Mouse (Mus musculus) NIH3T3 (cell line): ENCODE data around the gene Apopt1.

Experiments
- DNase-seq: peaks from one replicate; pipeline ENCODE4 v3.0.0-alpha.2; 2012; ENCODE audit warnings: low read depth

Gene Apopt1

DNA sequence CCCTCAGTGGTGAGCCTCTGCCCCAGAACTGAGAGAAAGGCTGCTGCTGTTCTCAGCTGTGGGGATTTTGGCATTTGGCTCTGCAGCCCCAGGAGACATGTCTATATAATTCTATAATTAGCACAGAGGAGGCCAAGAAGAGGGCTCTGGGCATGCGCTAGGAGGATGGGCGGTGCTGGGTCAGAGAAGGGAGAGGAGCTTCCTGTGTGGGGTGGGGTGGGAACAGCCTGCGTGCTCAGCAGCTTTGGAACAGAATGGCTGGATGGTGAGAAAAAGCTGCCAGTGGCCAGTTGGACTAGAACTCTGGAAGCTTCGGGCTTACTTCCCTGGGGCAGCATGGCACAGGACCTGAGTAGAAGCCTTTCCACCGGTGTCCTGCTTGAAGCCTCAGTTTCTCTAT is 33.0 kb downstream of the Apopt1 start:
- DNase-seq = peak; percentile 74

DNA sequence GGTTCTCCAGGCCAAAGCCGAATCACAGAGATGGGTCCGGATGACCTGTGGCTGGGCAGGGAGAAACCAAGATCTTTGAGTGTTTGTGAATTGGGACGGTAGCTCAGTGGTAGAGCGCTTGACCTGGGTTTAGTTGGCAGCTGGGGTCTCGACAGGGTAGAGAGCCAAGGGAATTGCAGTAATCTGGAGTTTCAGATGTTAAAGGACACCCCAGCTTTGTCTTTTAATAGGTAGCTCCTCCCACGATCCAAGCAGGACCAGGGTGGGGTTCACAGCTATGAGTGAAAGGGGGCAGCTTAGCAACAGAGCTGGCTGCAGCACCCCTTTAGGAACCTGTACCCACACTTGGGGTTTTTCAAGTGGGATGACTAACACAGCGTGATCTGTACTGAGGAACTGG is 34.4 kb downstream of the Apopt1 start:
- DNase-seq = no peak

DNA sequence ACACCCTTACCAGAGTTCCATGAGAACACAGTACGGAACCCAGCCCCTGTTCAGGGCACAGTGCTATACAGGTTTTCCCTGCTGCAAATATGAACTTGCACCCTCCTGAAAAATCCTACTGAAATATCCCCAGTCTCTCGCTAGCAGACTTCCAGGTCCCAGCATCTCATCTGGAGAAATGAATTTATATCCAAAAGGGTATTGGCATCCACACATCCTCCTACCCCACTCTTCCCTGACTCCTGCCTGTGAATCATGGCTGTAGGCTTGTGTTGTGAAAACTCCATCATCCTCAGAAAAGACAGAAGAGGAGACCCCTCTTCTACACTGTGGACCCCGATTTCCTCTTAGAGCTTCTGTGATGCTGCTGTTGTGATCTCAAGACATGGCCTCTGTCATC is 37.7 kb downstream of the Apopt1 start:
- DNase-seq = no peak

DNA sequence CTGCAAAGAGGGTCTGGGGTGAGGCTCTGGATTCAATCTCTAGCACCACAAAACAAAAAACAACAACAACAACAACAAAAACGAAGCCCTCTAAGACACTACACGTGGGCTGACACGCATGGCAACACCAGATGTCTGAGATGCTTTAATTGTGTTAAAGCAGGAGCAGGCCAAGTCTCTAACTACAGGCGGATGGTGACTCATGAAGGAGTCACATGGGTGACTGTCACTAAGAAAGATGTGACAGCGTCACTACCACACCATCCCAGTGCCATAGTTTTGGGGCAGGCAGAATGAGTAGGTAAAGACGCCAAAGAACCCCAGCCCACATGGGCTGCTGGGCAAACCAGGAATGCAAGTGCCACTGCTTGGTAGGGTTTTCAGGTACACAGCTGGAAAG is 39.4 kb downstream of the Apopt1 start:
- no peak for DNase-seq

DNA sequence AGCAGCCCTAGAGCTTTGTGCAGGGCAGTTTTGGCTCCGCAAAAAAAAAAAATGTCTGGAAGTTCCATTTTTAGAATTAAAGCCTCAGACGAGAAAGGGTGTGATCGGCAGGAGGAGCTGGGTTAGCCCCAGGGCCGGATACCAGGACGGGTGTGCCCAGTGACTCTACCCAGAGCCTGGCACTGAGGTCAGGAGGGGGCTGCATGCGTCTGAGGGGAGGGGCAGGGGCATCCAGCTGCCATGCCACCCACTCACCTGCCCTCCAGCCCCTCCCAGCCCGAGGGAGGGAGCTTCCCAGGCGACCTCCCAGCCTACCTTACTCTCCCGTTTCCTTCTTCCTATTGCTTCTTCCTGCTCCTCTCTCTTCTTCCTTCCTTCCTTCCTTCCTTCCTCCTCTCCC is 40.3 kb downstream of the Apopt1 start:
- no peak for DNase-seq

DNA sequence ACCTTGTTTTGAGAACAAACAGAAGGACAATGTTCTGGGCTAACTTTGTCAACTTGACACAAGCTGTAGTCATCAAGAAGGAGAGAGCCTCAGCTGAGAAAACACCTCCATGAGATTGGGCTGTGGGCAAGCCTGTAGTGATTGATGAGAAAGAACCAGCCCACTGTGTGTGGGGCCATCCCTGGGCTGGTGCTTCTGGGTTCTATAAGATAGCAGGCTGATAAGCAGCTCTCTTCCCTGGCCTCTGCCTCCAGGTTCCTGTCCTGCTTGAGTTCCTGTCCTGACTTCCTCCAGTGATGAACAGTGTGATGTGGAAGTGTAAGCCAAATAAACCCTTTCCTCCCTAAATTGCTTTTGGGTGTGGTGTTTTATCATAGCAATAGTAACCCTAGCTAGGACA is 41.6 kb downstream of the Apopt1 start:
- no peak for DNase-seq

DNA sequence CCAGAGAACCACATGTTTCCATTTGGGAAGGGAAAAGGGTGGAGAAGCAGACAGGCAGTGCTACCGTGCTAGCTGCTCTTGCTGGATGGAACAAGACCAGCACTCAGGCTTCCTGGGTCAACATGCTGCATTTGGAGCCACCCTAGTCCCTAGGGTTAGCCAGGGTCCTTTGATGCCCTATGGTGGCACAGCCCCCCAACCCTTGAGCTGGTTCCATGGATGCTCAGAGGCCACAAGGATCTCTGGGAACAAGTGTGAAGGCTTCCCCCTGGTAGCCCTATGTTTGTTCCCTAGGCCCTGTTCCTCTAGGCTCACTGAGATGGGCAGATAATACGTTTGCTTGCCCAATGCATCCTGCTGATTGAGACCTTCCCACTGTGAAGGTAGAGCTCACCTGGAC is 42.2 kb downstream of the Apopt1 start:
- DNase-seq = no peak

DNA sequence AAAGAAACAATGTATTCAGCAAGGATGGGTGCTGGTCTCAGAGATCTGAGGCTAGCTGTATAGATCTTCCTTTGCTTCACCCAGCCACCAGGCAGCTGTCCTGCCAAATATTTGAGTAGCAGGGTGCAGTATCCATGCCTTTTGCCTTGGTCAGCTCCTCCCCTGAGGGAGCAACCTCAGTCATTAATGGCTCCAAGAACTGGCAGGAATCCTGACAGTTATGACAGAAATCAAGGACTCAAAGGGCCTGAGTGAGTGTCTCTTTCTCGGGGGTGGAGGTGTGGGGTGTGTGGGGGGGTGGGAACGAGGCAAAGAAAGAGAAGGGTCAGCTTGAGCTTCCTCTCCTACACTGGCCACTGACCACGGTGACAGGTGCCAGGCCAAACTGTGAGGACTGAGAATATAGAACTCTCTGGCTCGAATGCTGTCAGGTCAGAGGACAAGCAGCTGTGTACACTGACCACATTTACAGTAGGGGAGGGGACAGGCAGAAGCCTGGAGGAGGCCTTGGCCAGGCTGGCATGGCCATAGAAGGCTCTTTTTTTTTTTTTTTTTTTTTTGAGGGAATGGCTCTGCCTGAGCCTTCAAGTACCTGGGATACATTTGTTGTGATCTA is 43.1 kb downstream of the Apopt1 start:
- no peak for DNase-seq

DNA sequence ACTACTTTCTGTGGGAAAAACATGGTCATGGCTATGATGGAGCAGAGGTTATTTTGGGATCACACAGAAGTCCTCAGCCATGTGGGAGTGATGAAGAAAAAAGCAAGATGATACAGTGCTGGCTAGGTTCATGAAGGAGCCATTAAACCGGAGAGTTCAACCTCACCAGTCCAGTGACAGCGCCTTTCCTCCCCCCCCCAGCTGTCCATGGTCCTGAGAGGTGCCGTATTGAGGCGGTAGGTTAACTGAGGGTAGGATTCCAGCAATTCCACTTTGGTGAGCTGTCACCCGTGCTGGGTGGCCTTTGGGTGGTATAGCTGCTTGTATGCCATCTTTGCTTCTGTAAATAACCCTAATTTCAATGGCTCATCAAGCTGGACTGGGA is 43.6 kb downstream of the Apopt1 start:
- DNase-seq = peak; percentile 62

DNA sequence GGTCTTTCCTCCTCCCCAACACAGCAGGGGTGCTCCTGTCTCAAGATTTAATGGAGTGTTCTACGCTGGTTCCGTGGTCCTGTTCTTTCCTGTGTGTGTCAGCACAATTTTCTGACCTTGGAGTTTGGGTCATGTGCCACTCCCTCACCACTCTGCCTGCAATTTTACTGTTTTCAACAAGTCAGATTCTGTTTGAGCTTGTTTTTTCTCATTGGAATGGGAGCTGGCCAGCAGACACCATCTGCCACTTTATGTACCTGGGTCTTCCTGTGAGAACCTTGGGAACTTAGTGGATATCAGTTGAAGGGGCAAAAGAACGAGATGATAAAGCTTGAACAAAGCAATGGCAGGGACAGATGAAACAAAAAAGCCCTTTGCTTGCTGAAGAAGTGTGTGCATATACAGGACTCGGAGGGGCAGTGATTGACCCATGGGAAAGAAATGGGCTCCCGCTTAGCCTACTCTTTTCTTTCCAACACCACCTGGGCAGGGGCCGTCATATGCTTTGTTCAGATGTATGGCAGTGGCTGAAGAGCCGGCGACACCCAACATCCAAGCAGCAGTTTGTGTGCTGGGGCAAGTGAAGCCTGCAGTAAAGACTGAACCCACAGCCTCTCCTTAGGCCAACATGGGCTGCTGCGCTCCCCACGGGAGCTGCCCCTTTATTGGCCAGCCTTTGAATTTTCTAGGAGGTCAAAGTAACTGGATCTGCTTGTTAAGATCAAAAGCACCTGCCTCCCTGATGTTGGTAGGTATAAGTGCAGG is 44.7 kb downstream of the Apopt1 start:
- DNase-seq = no peak

DNA sequence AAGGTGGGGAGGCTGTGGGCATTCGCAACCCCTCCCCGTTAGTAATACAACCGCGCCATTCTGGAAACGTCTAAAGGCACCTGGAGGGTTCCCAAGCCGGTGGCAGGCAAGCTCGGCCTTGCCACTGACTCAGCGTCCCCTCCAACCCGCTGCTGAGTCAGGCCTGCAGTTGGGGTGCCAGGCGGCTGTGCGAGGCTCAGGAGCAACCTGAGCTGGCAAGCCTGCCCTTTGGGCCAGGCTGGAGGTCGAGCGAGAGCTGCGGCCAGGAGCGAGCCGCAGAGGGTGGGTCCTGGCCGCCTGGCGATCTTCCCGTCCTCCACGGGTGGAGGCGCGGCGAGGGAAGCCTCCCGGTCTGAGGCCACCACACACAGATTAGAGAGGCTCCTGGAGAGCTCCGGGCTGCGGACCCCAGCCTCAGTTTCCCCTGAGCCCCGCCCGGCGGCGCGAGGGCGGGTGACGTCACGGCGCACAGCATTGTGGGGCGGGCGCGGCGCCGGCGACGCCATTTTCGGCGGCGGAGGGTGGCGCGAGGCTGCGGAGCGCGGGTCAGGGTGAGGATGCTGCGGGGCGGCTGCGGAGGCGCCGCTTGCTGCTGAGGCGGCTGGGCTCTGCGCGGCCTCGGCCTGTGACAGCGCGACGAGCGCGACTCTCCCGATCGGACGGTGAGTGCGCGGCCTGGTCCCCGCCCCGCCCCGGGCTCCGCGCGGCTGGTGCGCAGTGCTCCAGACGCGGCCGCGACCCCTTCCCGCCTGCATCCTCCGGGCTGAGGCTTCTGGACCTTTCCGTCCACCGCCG is 45.5 kb downstream of the Apopt1 start, which contains the start of gene Klc1:
Klc1 (plus strand) TSS at position 469 of the 795 bp plus-strand sequence.
- DNase-seq = peak; percentile 83

DNA sequence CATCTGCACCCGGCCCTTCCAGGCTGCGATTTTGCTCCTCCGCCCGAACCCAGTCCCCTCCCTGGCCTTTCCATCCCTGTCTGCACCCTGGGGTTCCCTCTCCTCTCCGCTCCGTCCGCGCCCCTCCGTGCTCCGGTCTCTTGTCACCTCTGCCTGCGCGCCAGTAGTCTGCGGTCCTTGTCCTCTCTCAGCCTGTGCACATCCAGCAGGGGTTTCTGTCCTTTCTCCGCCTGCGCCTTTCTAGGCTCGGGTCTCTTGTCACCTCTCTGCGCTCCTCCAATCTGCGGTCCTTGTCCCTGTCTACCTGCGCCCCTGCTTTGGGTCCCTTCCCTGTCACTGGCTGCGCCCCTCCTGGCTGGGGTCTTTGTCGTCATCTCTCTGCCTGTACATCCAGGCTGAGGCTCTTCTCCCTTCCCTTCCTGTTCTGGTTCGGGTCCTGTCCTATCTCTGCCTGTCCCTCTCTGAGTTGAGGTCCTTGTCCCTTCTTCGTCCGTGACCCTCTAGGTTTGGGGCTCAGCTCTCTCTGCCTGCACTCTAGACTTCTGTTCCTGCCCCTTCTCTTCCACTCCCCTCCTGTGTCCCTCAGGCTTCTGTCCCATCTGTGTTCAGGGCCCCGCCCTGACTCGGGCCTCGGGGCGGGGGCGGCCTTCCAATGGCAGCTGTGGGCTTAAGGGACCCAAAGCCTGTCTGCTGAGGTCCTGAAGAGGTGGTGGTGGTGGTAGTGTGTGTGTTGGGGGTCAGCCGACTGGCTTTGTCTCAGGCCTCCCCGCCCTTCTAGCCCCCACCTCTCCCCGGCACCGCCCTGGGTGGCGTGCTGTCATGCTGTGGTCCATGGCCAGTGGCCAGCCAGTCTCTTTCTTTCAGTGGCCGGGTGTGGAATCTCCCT is 46.4 kb downstream of the Apopt1 start:
- peak; percentile 59 for DNase-seq

DNA sequence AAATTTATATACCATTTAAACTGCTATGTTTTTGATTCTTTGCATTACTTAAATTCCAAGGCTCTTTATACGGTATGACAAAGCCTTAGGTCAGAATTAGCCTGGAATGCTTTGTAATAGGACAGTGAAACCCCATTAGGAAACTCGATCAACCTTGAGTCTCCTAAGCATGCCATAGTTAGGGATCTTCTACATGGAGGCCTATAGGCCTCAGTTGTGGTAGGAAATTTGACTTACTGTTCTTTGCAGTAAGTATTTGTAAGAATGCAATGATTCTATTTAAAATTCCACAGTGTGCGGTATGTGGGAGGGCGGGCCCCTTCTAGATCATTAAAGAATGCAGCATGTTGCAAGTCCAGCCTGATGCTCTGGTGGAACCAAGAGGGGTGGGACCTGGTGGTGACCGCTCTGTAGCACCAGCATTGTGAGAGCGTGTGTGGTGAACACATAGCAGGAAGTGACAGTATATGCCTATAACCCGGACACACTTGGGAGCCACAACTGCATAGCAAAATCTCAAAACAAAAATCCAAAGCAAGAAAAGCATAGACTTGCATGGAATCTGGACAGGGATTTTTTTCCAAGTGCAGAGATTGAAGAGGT is 47.3 kb downstream of the Apopt1 start:
- DNase-seq = peak; percentile 37

DNA sequence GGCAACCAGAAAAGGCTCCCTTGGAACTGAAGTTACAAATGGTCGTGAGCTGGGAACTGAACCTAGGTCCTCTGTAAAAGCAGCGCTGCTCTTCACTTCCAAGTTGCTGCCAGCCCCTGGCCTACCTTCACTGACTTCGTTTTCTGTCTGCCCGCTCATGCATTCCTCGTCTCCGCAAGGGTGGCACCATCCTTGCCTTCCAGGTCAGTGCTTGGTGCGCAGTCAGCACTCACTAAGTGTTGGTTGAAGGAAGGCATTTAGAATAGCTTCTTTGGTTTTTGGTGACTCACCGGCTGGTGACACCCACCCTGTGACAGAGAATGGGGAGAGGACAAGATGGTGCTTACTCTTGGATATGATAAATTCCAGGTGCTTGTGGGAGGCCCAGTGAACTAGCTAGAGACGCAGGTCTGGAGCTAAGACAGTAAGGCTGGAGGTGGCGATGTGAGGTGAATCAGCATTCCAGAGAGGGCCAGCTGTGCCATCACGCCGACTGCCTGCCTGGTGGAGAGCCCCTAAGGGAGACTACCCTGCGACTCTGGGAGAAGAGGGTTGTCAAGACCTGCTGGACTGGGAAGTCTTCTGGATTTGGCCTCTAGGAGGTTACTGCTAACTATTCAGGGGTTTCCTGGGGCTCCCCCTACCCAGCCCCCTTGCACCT is 49.7 kb downstream of the Apopt1 start:
- DNase-seq = no peak

DNA sequence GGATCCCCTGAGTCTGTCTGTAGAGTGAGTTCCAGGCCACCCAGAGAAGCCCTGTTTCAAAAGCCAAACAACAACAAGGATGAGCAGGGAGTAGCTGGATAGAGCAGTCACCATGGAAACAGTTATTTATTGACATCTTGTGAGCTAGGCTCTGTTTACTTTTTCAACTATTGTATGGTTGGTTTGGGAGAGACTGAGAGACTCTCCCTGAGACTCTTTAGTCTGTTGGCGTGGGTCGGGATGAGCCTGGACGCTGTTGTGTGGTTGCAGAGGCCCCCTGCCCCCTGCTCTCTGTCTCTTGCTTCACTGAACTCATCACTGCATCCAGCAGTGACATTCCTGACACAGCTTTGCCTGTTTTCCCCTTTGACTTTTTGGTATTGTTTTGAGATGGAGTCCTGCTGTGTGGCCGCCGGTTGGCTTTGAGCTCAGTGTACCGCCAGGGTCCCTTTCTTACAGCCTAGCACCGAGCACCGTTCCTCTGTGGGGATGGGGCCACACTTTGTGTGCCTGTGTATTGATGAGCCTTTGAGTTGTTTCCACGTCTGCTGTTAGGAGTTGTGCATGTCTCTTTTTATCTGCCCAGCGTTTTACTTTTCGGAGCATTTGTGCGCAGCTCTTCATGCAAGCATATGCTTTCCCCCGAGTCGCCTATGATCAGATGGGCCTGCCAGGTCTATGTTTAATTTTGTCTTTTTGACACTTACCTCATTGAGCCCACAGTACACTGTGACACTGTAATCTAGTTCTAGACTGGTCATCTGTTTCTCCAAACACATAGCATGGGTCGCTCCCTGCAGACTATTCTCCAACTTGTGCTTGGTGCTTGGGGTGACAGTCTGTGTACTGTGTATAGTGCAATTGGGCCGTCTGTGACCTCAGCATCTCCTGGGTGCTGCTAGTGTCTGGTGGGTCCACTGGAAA is 53.5 kb downstream of the Apopt1 start:
- no peak for DNase-seq

DNA sequence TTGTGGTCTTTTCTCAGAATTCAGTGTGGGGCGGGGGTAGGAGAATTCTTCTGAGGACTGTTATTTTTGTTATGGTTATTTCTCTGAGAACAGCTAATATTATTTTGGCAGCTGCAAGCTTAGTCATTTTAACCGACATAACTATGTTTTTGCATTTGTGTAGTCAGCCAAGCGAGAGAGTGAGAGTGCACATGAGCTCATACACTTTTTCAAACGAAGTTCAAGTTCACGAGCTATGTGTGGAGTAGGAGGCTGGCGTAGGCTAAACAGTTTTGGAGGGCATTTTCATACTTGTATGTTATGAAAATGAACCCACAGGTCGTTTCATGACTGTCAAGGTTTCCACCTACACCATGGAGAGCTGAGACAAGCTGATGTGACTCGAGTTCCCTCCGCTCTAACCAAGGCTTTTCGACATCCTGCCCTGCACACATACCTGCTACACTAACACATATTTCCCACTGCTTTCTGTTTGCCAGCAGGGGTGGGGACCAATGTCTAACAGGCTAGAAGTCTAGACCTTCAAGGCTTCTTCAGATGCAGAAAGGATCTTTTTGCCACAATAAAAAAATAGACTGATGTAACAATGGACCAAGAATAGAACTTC is 55.4 kb downstream of the Apopt1 start:
- DNase-seq = peak; percentile 22

DNA sequence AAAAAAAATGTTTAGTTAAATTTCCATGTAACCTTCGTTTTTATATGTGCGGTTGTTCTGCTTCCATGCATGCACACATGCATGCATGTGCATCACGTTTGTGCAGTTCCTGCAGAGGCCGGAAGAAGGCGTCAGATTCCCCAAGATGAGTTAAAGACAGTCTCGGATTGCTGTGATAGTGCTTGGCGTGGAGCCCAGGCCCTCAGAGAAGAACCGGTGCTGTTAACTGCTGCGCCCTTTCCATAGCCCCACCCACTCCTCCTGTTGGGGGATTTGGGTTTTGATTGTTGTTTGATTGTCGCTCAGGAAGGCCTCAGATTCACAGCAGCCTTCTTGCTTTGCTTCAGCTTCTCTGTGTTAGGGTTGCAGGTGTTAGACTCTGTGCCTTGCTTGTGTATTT is 56.2 kb downstream of the Apopt1 start:
- DNase-seq = peak; percentile 23

DNA sequence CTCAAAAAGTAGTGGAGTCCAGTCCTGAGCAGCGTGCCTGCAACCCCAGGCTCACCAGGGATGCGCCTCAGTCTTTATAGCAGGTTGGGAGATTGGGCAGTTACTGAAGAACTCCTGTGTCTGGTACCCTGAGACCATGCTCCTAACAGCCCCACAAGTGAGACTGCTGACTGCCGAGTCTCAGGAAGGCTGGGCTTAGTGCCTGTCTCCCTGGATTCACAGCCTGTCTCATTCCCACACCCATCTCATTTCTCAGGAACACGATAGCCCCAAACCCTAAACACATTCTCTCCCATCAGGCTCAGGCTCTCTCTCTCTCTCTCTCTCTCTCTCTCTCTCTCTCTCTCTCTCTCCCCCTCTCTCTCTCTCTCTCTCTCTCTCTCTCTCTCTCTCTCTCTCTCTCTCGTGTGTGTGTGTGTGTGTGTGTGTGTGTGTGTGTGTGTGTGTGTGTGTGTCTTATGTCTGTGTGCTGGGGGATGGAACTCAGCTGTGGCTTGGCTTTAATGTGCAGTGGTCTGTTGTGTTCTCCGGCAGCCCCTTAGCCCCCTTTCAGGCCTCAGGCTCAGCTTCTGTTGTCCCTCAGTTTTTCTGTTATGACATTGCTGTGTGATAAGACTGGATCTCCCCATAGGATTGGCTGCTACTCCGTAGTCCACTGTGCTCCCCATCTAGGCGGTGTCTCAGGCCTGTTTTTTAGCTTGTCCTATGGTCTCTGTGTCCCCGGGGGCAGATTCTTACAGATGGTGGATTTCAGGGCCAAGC is 56.9 kb downstream of the Apopt1 start:
- DNase-seq = no peak

DNA sequence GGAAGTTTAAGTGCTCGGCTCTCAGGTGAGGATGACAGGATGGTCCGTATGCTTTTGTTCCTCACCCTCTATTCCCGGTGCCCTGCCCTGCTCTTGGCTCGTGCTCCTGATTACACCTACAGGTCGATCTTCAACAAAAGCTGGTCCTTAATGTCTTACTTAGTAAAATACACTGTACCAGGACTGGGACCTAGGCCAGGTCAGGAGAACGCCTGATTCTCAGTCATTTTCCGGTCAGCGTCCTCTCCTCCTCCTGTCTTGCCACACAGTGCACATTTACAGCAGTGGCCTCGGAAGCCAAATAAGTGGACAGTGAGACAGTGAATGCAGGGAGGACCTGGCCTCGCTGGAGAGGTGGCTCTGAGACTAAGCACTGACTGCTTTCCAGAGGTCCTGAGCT is 57.6 kb downstream of the Apopt1 start:
- no peak for DNase-seq
